Mouse (Mus musculus) megakaryocyte, embryonic 14.5 days (primary cell): Measurements from ENCODE around the gene Rere.

Source experiments
- FLI1 ChIP-seq: IDR thresholded peaks from 2 replicates; pipeline ENCODE4 v1.6.1; 2012; ENCODE audit warnings: low read length, inconsistent platforms, mixed read lengths
- GATA1 ChIP-seq: IDR thresholded peaks from 3 replicates; pipeline ENCODE4 v1.6.1; 2012; ENCODE audit warnings: mixed read lengths, low read length, inconsistent platforms, borderline replicate concordance

- TF ChIP-seq GATA1: no peak
- no peak for TF ChIP-seq FLI1
Measured at GRCm38 (mm10) chr4:150380273-150380672, 98.8 kb downstream of the Rere start.
